ENCODE assay signal across 21 mouse cellular contexts in the genomic region with DNA sequence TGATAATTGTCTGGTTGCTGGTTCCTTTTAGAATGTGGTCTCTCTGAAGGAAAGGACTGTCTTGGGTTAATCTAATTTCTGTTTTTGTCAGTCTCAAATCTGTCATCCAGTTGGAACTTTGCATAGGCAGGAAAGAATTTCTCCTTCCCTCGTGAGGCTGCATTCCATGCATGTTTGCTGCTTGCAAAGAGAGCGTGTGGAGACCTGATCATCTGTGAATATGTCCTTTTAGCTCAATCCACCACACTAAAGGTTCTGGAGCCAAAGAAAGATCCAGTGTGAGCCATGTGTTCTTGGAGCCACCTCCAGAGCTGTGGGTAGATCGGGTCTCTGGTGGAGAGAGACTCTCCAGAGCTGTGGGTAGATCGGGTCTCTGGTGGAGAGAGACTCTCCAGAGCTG.
DNase-seq lines count a peak whose midpoint lies in the region; TF ChIP-seq lines count a peak whose summit lies in the region.
"Had no signal": no experiment of that assay in that cellular context is flagged by ENCODE, and none has a peak within 500 bp of the region (broad histone marks: within the 10 kb centered on the region; RNA-seq: fewer than 3 reads in every experiment).

No protein-coding gene starts in this region.

- no peak for TF ChIP-seq POLR2A in kidney, adult 2 months (IDR thresholded peaks at IDR 0.05; ENCODE audit: low read depth, low read length)
- no peak for TF ChIP-seq POLR2A in lung, adult 2 months (IDR thresholded peaks at IDR 0.05; ENCODE audit: borderline replicate concordance, extremely low read depth, low read depth, low read length)

- H3K4me1 ChIP-seq in kidney, adult 2 months (ENCODE audit: control insufficient read depth, insufficient read depth, low read length) = no peaks in the 10 kb centered on the region
- H3K4me1 ChIP-seq in lung, adult 2 months (ENCODE audit: control insufficient read depth, insufficient read depth, low read length) = no peaks in the 10 kb centered on the region; the same call in 1 of the 2 replicates
- H3K4me1 ChIP-seq: intestine, embryonic 15.5 days; liver, embryonic 15.5 days; megakaryocyte, embryonic 14.5 days had no signal

- TF ChIP-seq CTCF in kidney, adult 2 months (conservative IDR thresholded peaks at IDR 0.05; ENCODE audit: insufficient read depth, insufficient read length, low read depth, low read length) = no peak
- TF ChIP-seq CTCF in lung, adult 2 months (IDR thresholded peaks at IDR 0.05; ENCODE audit: insufficient read depth, low read length) = no peak

- no peak overlapping the region for H3K4me3 ChIP-seq in kidney, adult 2 months (ENCODE audit: insufficient read depth, low read depth, low read length)
- no peak overlapping the region for H3K4me3 ChIP-seq in lung, adult 2 months (replicated peaks; ENCODE audit: extremely low read depth, low read depth, low read length)
- H3K4me3 ChIP-seq: embryonic facial prominence, embryonic 13.5 days; heart, adult 2 months; intestine, embryonic 15.5 days; limb, embryonic 12.5 days; liver, embryonic 15.5 days; megakaryocyte, embryonic 14.5 days had no signal

- H3K27me3 ChIP-seq in kidney, adult 2 months (replicated peaks; ENCODE audit: control insufficient read depth, insufficient read depth, low read length) = no peaks in the 10 kb centered on the region
- H3K27me3 ChIP-seq: embryonic facial prominence, embryonic 13.5 days; intestine, embryonic 15.5 days; liver, embryonic 15.5 days; megakaryocyte, embryonic 14.5 days had no signal

- DNase-seq in embryo, embryonic 11 days = peak; percentile 18
- DNase-seq in embryo, embryonic 9.5 days (ENCODE audit: extremely low spot score) = no peak
- DNase-seq in kidney, adult 2 months = peak; percentile 21
- DNase-seq in kidney, postnatal 25 days = no peak
- DNase-seq in lung, postnatal 10 days = peak; percentile 32
- no peak for DNase-seq in lung, adult 2 months
- peak; percentile 22 for DNase-seq in heart, postnatal 4 days
- no peak for DNase-seq in frontal cortex, adult 2 months (ENCODE audit: extremely low spot score in 1 of 2, low spot score in 1 of 2)
- DNase-seq: adrenal gland, postnatal 14 days; cerebellum, adult 11-12 months; cerebellum, postnatal 25 days; forebrain, postnatal 0 days; spleen, adult 18-20 months; thymus, adult 18-20 months had no signal

- no peak overlapping the region for H3K27ac ChIP-seq in kidney, adult 2 months (ENCODE audit: insufficient read depth, low read depth, low read length)
- H3K27ac ChIP-seq: embryonic facial prominence, embryonic 13.5 days; heart, adult 2 months; hindbrain, embryonic 14.5 days; intestine, embryonic 15.5 days; limb, embryonic 12.5 days; liver, embryonic 15.5 days had no signal

- WGBS in kidney, adult 2 months = 60% methylated on average over 4 of the region's 4 CpGs
- 47% methylated on average over 4 of the region's 4 CpGs for WGBS in lung, adult 2 months

- H3K36me3 ChIP-seq in kidney, adult 2 months (ENCODE audit: control insufficient read depth, insufficient read depth, low read length) = no peaks in the 10 kb centered on the region
- H3K36me3 ChIP-seq: embryonic facial prominence, embryonic 13.5 days; intestine, embryonic 15.5 days; limb, embryonic 12.5 days; liver, embryonic 15.5 days had no signal

Comparison
In these comparisons a context has a peak if more than half of its experiments do, and no peak if none do; other contexts are left out.
1. DNase-seq: peak in embryo, embryonic 11 days (single experiment), kidney, adult 2 months (single experiment), lung, postnatal 10 days (single experiment) and heart, postnatal 4 days (single experiment); none in embryo, embryonic 9.5 days (single experiment), kidney, postnatal 25 days (0 of 2), lung, adult 2 months (single experiment) and frontal cortex, adult 2 months (0 of 2).